Mouse (Mus musculus) layer of hippocampus, postnatal 36 days (tissue): ENCODE results near the gene 5330417H12Rik. TPM values are rescaled to one million over a fixed set of nuclear protein-coding genes. Genes with fewer than 3 reads are reported as not detected.

Source experiments
- total RNA-seq, 2 experiments: library from RNA; stranded (reverse); gene quantifications; 2 replicates each; pipeline ENCODE4 v1.2.3; 2021

The 5330417H12Rik gene
- total RNA-seq, 2 experiments from 2014 or later: not detected

Other genes with a start within 250 kb of the 5330417H12Rik start
- gene Olfml1, start 57.7 kb downstream of the 5330417H12Rik start, total RNA-seq: 10 to 100 TPM; 12.5 to 13.2 TPM
- 1 to 10 TPM; 6.7 to 6.8 TPM for gene Ppfibp2, start 30.0 kb downstream of the 5330417H12Rik start, total RNA-seq
- not detected for gene Cyb5r2, start 132.9 kb upstream of the 5330417H12Rik start, total RNA-seq
- not detected for gene Ovch2, start 176.0 kb upstream of the 5330417H12Rik start, total RNA-seq
- not detected for gene Olfr467, start 187.1 kb upstream of the 5330417H12Rik start, total RNA-seq
- not detected for gene Olfr469, start 200.4 kb upstream of the 5330417H12Rik start, total RNA-seq
- not detected for gene Olfr470, start 222.3 kb upstream of the 5330417H12Rik start, total RNA-seq